Mouse (Mus musculus) lung, postnatal 0 days (tissue): ENCODE data around the gene Padi6.

Experiments
- CTCF ChIP-seq: IDR thresholded peaks from 2 replicates; pipeline ENCODE4 v1.5.1; 2016; ENCODE audit warnings: antibody characterized with exemption, mild to moderate bottlenecking
- EP300 ChIP-seq: IDR thresholded peaks from 2 replicates; pipeline ENCODE4 v1.6.1; 2016; ENCODE audit warnings: antibody characterized with exemption, mild to moderate bottlenecking, control low read depth

DNA sequence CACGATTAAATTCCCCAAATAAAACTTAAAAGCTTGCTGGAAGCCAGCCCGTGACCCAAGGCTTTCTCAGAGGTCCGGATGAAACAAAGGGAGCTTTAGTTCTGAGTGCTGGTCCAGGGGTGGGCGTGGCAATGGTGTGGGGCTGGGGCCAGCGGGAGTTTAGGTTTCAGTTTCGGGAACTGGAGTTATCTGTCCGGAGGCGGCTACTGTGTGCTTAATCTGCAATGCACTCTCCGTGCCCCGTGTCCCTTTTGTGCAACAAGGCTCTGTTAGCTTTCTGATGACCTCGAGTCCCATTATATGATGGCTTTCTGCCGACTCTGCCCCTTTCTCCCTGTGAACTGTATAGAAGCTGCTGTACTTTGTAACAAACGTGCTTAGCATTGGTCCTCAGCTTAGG lies 28.0 kb upstream of the Padi6 start:
- no peak for TF ChIP-seq CTCF
- TF ChIP-seq EP300, result no peak
